Mouse (Mus musculus): ENCODE measurements at regions not wholly inside any gene's neighbourhood (a gene's known extent, or its start where the extent isn't known, plus 50 kb on each side); places are given as distances from the start of the nearest gene placed in this dataset.

GRCm38 (mm10) chr3:104712711-104713110 lies 68.1 kb upstream of the Ppm1j start:
- Histone ChIP-seq H3K4me2 (ENCODE audit: low read depth, low read length) (no peak overlapping the region), H3K4me3 (ENCODE audit: low read depth, low read length) (no peak overlapping the region), H3K27me3 (ENCODE audit: control insufficient read depth, insufficient read depth, low read depth, low read length) (no peaks in the 10 kb centered on the region; the same call in 1 of the 2 replicates), H3K36me3 (ENCODE audit: control insufficient read depth, insufficient read depth) (no peaks in the 10 kb centered on the region), H3K9ac (ENCODE audit: low read depth, low read length) (no peak overlapping the region), H3K27ac (ENCODE audit: low read length) (no peak overlapping the region), H3K4me1 (ENCODE audit: control insufficient read depth, low read depth, low read length) (peaks cover 7% of the 10 kb centered on the region; the same call in 1 of the 2 replicates), H3K9me3 (replicated peaks; ENCODE audit: control insufficient read depth, low read length) (no peaks in the 10 kb centered on the region)
- no peak for ATAC-seq (ENCODE audit: low read depth)
- WGBS (ENCODE audit: insufficient replicate concordance) = 51% methylated on average over 3 of the region's 3 CpGs

GRCm38 (mm10) chr3:104713836-104714631 lies 66.8 kb upstream of the Ppm1j start:
- 20% methylated on average over 8 of the region's 8 CpGs for WGBS (ENCODE audit: insufficient replicate concordance)
- Histone ChIP-seq H3K9me3 (replicated peaks; ENCODE audit: control insufficient read depth, low read length) (no peaks in the 10 kb centered on the region), H3K27ac (ENCODE audit: low read length) (no peak overlapping the region), H3K9ac (ENCODE audit: low read depth, low read length) (no peak overlapping the region), H3K4me1 (ENCODE audit: control insufficient read depth, low read depth, low read length) (peaks cover 7% of the 10 kb centered on the region; the same call in 1 of the 2 replicates), H3K4me2 (ENCODE audit: low read depth, low read length) (peak overlapping the region; percentile 50), H3K27me3 (ENCODE audit: control insufficient read depth, insufficient read depth, low read depth, low read length) (no peaks in the 10 kb centered on the region; the same call in 1 of the 2 replicates), H3K4me3 (ENCODE audit: low read depth, low read length) (peak overlapping the region; percentile 37), H3K36me3 (ENCODE audit: control insufficient read depth, insufficient read depth) (no peaks in the 10 kb centered on the region)
- no peak for ATAC-seq (ENCODE audit: low read depth)

- Histone ChIP-seq H3K27me3 (ENCODE audit: control insufficient read depth, insufficient read depth, low read depth, low read length) (no peaks in the 10 kb centered on the region; the same call in 1 of the 2 replicates), H3K4me3 (ENCODE audit: low read depth, low read length) (peak overlapping the region; percentile 37)
Observed at GRCm38 (mm10) chr3:104714679-104715326, 66.1 kb upstream of the Ppm1j start.

More at GRCm38 (mm10) chr3:104714679-104715326, 66.1 kb upstream of the Ppm1j start:
- no peak overlapping the region for H3K27ac ChIP-seq (ENCODE audit: low read length)
- H3K9me3 ChIP-seq (replicated peaks; ENCODE audit: control insufficient read depth, low read length) = no peaks in the 10 kb centered on the region
- H3K9ac ChIP-seq (ENCODE audit: low read depth, low read length) = no peak overlapping the region
- H3K4me1 ChIP-seq (ENCODE audit: control insufficient read depth, low read depth, low read length) = peaks cover 7% of the 10 kb centered on the region; the same call in 1 of the 2 replicates
- peak overlapping the region; percentile 50 for H3K4me2 ChIP-seq (ENCODE audit: low read depth, low read length)
- no peaks in the 10 kb centered on the region for H3K36me3 ChIP-seq (ENCODE audit: control insufficient read depth, insufficient read depth)
- ATAC-seq (ENCODE audit: low read depth) = peak; percentile 55; the same call in 1 of the 2 replicates
- 41% methylated on average over 11 of the region's 11 CpGs for WGBS (ENCODE audit: insufficient replicate concordance)
